Mouse (Mus musculus): ENCODE measurements around the gene Gcdh. TPM values are rescaled to one million over a fixed set of nuclear protein-coding genes. Genes with fewer than 3 reads are reported as not detected.
"Not testable (repeated sequence)": the region's sequence is repeated elsewhere in the genome, so short reads cannot be mapped to it uniquely, and the experiment has no call there.

Gcdh gene
- polyA plus RNA-seq, 1 experiment from 2014 or later, result 30.8 TPM

DNA sequence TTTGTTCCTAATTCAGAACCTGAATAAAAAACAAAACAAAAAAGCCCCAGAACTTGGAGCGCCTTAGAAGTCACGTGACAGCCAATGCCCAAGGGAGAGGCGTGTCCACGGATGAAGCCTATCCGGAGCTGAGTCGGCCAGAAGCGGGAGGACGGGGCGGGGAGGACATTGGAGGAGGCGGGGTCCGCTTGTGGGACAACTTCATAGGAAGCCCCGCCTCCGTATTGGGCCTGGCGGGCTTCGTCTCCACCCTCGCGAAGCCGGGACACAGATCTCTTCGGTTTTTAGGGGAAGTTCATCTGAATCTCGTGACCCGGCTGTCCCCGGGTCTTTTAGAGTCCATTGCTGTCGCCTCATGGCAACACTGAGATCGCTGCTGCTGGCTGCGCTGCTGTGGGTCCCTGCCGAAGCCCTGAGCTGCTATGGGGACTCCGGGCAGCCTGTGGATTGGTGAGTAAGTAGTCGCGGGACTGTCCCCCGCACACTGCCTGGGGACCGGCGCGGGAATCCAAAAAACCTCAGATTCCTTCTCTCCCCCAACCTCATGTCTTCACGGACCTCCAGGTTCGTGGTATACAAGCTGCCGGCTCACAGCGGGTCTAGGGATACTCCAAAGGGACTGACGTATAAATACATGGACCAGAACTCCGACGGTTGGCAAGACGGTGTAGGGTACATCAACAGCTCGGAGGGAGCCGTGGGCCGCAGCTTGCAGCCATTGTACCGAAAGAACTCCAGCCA lies 14.9 kb upstream of the Gcdh start, which contains the start of gene Dnase2a:
Dnase2a (plus strand) TSS at position 140 of the 741 bp plus-strand sequence.
- Histone ChIP-seq H3K27me3 (ENCODE audit: control insufficient read depth, insufficient read depth, low read length) (peaks cover 20% of the 10 kb centered on the region), H3K4me1 (ENCODE audit: control insufficient read depth, insufficient read depth, low read length) (no peaks in the 10 kb centered on the region; the same call in 1 of the 2 replicates), H3K9ac (replicated peaks; ENCODE audit: low read depth, low read length) (peak within 1 kb of the TSS; percentile 23; the same call in 1 of the 2 replicates), H3K27ac (ENCODE audit: low read length) (no peak within 1 kb of the TSS), H3K4me2 (replicated peaks; ENCODE audit: low read depth, low read length) (peak within 1 kb of the TSS; percentile 84), H3K9me3 (ENCODE audit: control insufficient read depth, low read depth, low read length) (no peaks in the 10 kb centered on the region), H3K4me3 (ENCODE audit: low read depth, low read length) (peak within 1 kb of the TSS; percentile 43), H3K36me3 (ENCODE audit: control insufficient read depth, insufficient read depth, low read length) (no peaks in the 10 kb centered on the region)
- 2% methylated on average over 45 of the region's 45 CpGs for WGBS
- peak; percentile 90 for ATAC-seq (ENCODE audit: insufficient number of reproducible peaks, insufficient read depth, low FRiP score, low read depth)

DNA sequence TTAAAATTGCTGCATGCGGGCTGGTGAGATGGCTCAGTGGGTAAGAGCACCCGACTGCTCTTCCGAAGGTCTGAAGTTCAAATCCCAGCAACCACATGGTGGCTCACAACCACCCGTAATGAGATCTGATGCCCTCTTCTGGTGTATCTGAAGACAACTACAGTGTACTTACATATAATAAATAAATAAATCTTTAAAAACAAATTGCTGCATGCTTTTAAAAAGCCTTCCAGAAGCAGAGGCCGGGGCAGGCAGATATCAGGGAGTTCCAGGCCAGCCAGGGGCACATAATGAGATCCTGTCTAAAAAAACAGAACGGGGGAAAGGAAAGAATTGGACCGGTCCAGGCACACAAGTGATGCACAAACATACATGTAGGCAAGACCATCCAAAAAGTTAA lies 14.3 kb upstream of the Gcdh start:
- H3K9me3 ChIP-seq (ENCODE audit: control insufficient read depth, low read depth, low read length); H3K36me3 ChIP-seq (ENCODE audit: control insufficient read depth, insufficient read depth, low read length); ATAC-seq (ENCODE audit: insufficient number of reproducible peaks, insufficient read depth, low FRiP score, low read depth); H3K27ac ChIP-seq (ENCODE audit: low read length); H3K4me1 ChIP-seq (ENCODE audit: control insufficient read depth, insufficient read depth, low read length); H3K9ac ChIP-seq (replicated peaks; ENCODE audit: low read depth, low read length): not testable (repeated sequence)
- Histone ChIP-seq H3K4me2 (replicated peaks; ENCODE audit: low read depth, low read length) (peak overlapping the region; percentile 84), H3K27me3 (ENCODE audit: control insufficient read depth, insufficient read depth, low read length) (peaks cover 17% of the 10 kb centered on the region), H3K4me3 (ENCODE audit: low read depth, low read length) (peak overlapping the region; percentile 43)
- 27% methylated on average over 6 of the region's 7 CpGs for WGBS

DNA sequence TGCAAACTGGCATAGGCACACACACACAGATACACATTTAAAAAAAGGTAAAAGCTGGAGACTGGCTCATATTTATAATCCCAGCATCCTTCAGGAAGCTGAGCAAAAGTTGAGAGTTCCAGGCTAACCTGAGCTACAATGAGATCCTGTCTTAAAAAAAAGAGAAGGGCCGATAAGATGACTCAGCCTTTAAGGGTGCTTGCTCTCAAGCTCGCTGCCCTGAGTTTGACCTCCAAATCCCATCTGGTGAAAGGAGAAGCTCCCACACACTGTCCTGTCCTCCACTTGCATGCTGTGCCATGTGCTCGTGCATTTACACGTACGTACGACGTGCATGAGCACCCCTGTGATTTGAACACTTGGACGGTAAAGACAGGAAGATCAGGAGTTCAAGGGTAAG lies 13.8 kb upstream of the Gcdh start:
- H3K4me2 ChIP-seq (replicated peaks; ENCODE audit: low read depth, low read length), result no peak overlapping the region
- 76% methylated on average over 8 of the region's 8 CpGs for WGBS
- H3K27ac ChIP-seq (ENCODE audit: low read length), result no peak overlapping the region
- no peaks in the 10 kb centered on the region; the same call in 1 of the 2 replicates for H3K4me1 ChIP-seq (ENCODE audit: control insufficient read depth, insufficient read depth, low read length)
- H3K4me3 ChIP-seq (ENCODE audit: low read depth, low read length), result no peak overlapping the region
- H3K36me3 ChIP-seq (ENCODE audit: control insufficient read depth, insufficient read depth, low read length), result no peaks in the 10 kb centered on the region
- no peak overlapping the region for H3K9ac ChIP-seq (replicated peaks; ENCODE audit: low read depth, low read length)
- peaks cover 12% of the 10 kb centered on the region for H3K27me3 ChIP-seq (ENCODE audit: control insufficient read depth, insufficient read depth, low read length)
- ATAC-seq (ENCODE audit: insufficient number of reproducible peaks, insufficient read depth, low FRiP score, low read depth), result no peak
- no peaks in the 10 kb centered on the region for H3K9me3 ChIP-seq (ENCODE audit: control insufficient read depth, low read depth, low read length)

- ATAC-seq (ENCODE audit: insufficient number of reproducible peaks, insufficient read depth, low FRiP score, low read depth), result no peak
- H3K36me3 ChIP-seq (ENCODE audit: control insufficient read depth, insufficient read depth, low read length), result no peaks in the 10 kb centered on the region
- H3K27me3 ChIP-seq (ENCODE audit: control insufficient read depth, insufficient read depth, low read length), result peaks cover 7% of the 10 kb centered on the region
- no peak overlapping the region for H3K9ac ChIP-seq (replicated peaks; ENCODE audit: low read depth, low read length)
- 90% methylated on average over 9 of the region's 9 CpGs for WGBS
- H3K4me1 ChIP-seq (ENCODE audit: control insufficient read depth, insufficient read depth, low read length), result no peaks in the 10 kb centered on the region; the same call in 1 of the 2 replicates
- H3K4me2 ChIP-seq (replicated peaks; ENCODE audit: low read depth, low read length), result no peak overlapping the region
- no peaks in the 10 kb centered on the region for H3K9me3 ChIP-seq (ENCODE audit: control insufficient read depth, low read depth, low read length)
- H3K27ac ChIP-seq (ENCODE audit: low read length), result no peak overlapping the region
- no peak overlapping the region for H3K4me3 ChIP-seq (ENCODE audit: low read depth, low read length)
Observed at GRCm38 (mm10) chr8:84907037-84907436, 13.3 kb upstream of the Gcdh start.

- Histone ChIP-seq H3K9ac (replicated peaks; ENCODE audit: low read depth, low read length) (no peak overlapping the region), H3K9me3 (ENCODE audit: control insufficient read depth, low read depth, low read length) (no peaks in the 10 kb centered on the region), H3K36me3 (ENCODE audit: control insufficient read depth, insufficient read depth, low read length) (no peaks in the 10 kb centered on the region), H3K4me2 (replicated peaks; ENCODE audit: low read depth, low read length) (no peak overlapping the region), H3K4me3 (ENCODE audit: low read depth, low read length) (no peak overlapping the region), H3K27me3 (ENCODE audit: control insufficient read depth, insufficient read depth, low read length) (no peaks in the 10 kb centered on the region), H3K27ac (ENCODE audit: low read length) (no peak overlapping the region), H3K4me1 (ENCODE audit: control insufficient read depth, insufficient read depth, low read length) (no peaks in the 10 kb centered on the region; the same call in 1 of the 2 replicates)
- 89% methylated on average over 7 of the region's 7 CpGs for WGBS
- no peak for ATAC-seq (ENCODE audit: insufficient number of reproducible peaks, insufficient read depth, low FRiP score, low read depth)
Observed at GRCm38 (mm10) chr8:84904351-84904750, 10.6 kb upstream of the Gcdh start.

DNA sequence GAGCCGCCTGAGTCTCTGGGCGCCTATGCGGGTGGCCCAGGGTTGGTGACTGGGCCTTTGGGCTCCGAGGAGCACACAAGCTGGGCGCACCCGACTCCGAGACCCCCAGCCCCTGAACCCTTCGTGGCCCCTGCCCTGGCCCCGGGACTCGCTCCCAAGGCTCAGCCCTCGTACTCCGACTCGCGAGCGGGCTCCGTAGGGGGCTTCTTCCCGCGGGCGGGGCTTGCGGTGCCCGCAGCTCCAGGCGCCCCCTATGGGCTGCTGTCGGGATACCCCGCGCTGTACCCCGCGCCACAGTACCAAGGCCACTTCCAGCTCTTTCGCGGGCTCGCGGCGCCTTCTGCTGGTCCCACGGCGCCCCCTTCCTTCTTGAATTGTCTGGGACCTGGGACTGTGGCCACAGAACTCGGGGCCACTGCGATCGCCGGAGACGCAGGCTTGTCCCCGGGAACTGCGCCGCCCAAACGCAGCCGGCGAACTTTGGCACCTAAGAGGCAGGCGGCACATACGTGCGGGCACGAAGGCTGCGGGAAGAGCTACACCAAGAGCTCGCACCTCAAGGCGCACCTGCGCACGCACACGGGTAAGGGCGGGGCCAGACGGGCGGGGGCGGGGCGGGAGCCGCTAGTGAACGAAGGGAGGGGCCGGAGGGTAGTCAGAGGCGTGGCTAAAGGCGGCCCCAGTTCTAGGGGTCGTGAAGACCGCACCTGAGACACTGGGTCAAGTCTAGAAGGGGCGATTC lies 9.4 kb upstream of the Gcdh start:
- WGBS, result under 1% methylated on average over 68 of the region's 68 CpGs
- no peaks in the 10 kb centered on the region for H3K4me1 ChIP-seq (ENCODE audit: control insufficient read depth, insufficient read depth, low read length)
- peak overlapping the region; percentile 71 for H3K9ac ChIP-seq (replicated peaks; ENCODE audit: low read depth, low read length)
- peak overlapping the region; percentile 93 for H3K4me2 ChIP-seq (replicated peaks; ENCODE audit: low read depth, low read length)
- ATAC-seq (ENCODE audit: insufficient number of reproducible peaks, insufficient read depth, low FRiP score, low read depth), result peak; percentile 90
- no peaks in the 10 kb centered on the region for H3K36me3 ChIP-seq (ENCODE audit: control insufficient read depth, insufficient read depth, low read length)
- peak overlapping the region; percentile 63 for H3K4me3 ChIP-seq (ENCODE audit: low read depth, low read length)
- no peaks in the 10 kb centered on the region for H3K9me3 ChIP-seq (ENCODE audit: control insufficient read depth, low read depth, low read length)
- H3K27ac ChIP-seq (ENCODE audit: low read length), result peak overlapping the region; percentile 69
- no peaks in the 10 kb centered on the region for H3K27me3 ChIP-seq (ENCODE audit: control insufficient read depth, insufficient read depth, low read length)

- H3K27ac ChIP-seq (ENCODE audit: low read length), result peak overlapping the region; percentile 69; the same call in 1 of the 2 replicates
- H3K36me3 ChIP-seq (ENCODE audit: control insufficient read depth, insufficient read depth, low read length), result no peaks in the 10 kb centered on the region
- no peaks in the 10 kb centered on the region for H3K9me3 ChIP-seq (ENCODE audit: control insufficient read depth, low read depth, low read length)
- H3K27me3 ChIP-seq (ENCODE audit: control insufficient read depth, insufficient read depth, low read length), result no peaks in the 10 kb centered on the region
- peak overlapping the region; percentile 71 for H3K9ac ChIP-seq (replicated peaks; ENCODE audit: low read depth, low read length)
- 4% methylated on average over 24 of the region's 24 CpGs for WGBS
- peak overlapping the region; percentile 63 for H3K4me3 ChIP-seq (ENCODE audit: low read depth, low read length)
- ATAC-seq (ENCODE audit: insufficient number of reproducible peaks, insufficient read depth, low FRiP score, low read depth), result no peak; the same call in 1 of the 2 replicates
- H3K4me1 ChIP-seq (ENCODE audit: control insufficient read depth, insufficient read depth, low read length), result no peaks in the 10 kb centered on the region
- peak overlapping the region; percentile 93 for H3K4me2 ChIP-seq (replicated peaks; ENCODE audit: low read depth, low read length)
Observed at GRCm38 (mm10) chr8:84902367-84902919, 8.7 kb upstream of the Gcdh start.

DNA sequence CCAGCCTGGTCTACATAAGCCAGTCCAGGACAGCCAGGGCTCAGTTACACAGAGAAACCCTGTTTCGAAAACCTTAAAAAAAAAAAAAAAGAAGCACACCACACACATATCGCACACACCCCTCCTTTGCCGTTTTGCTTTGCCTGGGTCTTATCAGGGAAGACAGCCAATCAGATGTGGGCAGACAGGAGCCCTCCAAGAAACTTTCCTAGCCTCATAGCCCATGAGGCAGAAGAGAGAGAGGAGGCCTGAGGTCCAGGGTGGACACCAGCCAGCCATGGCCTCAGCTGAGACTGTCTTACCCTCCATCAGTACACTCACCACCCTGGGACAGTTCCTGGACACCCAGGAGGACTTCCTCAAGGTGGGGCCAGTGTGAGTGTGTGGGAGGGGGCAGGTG lies 8.0 kb upstream of the Gcdh start, which contains the start of gene Klf1:
Klf1 (plus strand) TSS at position 177 of the 400 bp plus-strand sequence.
- Histone ChIP-seq H3K4me2 (replicated peaks; ENCODE audit: low read depth, low read length) (peak within 1 kb of the TSS; percentile 93), H3K9ac (replicated peaks; ENCODE audit: low read depth, low read length) (peak within 1 kb of the TSS; percentile 71), H3K4me3 (ENCODE audit: low read depth, low read length) (peak within 1 kb of the TSS; percentile 63), H3K27me3 (ENCODE audit: control insufficient read depth, insufficient read depth, low read length) (no peaks in the 10 kb centered on the region), H3K4me1 (ENCODE audit: control insufficient read depth, insufficient read depth, low read length) (no peaks in the 10 kb centered on the region), H3K27ac (ENCODE audit: low read length) (peak within 1 kb of the TSS; percentile 69; the same call in 1 of the 2 replicates), H3K9me3 (ENCODE audit: control insufficient read depth, low read depth, low read length) (no peaks in the 10 kb centered on the region), H3K36me3 (ENCODE audit: control insufficient read depth, insufficient read depth, low read length) (no peaks in the 10 kb centered on the region)
- 70% methylated on average over 3 of the region's 3 CpGs for WGBS
- no peak for ATAC-seq (ENCODE audit: insufficient number of reproducible peaks, insufficient read depth, low FRiP score, low read depth)

All from stomach, embryonic 14.5 days (tissue).